Mouse (Mus musculus): ENCODE data around the gene Gm9125. TPM values are rescaled to one million over a fixed set of nuclear protein-coding genes. Genes with fewer than 3 reads are reported as not detected.
"Not testable (repeated sequence)": the region's sequence is repeated elsewhere in the genome, so short reads cannot be mapped to it uniquely, and the experiment has no call there.

The Gm9125 gene
- total RNA-seq (2021) = not detected
- long read RNA-seq, experiment 1 = 0 reads
- long read RNA-seq, experiment 2 = 0 reads

- H3K27ac ChIP-seq; intact Hi-C loops (cut with DNase I); DNase-seq; H3K4me3 ChIP-seq: not testable (repeated sequence)
Measured at GRCm38 (mm10) chr3:94054785-94055184, at the start of gene Gm9125. Gm9125 (minus strand) TSS chr3:94054885.

- intact Hi-C loops (cut with DNase I); DNase-seq; H3K4me3 ChIP-seq; H3K27ac ChIP-seq: not testable (repeated sequence)
Measured at GRCm38 (mm10) chr3:94072544-94072943, 17.9 kb upstream of the Gm9125 start, which contains the start of gene Gm10697. Gm10697 (minus strand) TSS chr3:94072644.

GRCm38 (mm10) chr3:94049566-94050121 lies 5.0 kb downstream of the Gm9125 start:
- DNase-seq; H3K27ac ChIP-seq; H3K4me3 ChIP-seq; intact Hi-C loops (cut with DNase I): not testable (repeated sequence)

- H3K27ac ChIP-seq; DNase-seq; H3K4me3 ChIP-seq; intact Hi-C loops (cut with DNase I): not testable (repeated sequence)
Measured at GRCm38 (mm10) chr3:94038241-94038640, 16.4 kb downstream of the Gm9125 start.

- intact Hi-C loops (cut with DNase I); DNase-seq; H3K27ac ChIP-seq; H3K4me3 ChIP-seq: not testable (repeated sequence)
Measured at GRCm38 (mm10) chr3:94034400-94034799, 20.3 kb downstream of the Gm9125 start.

Other genes starting within 250 kb of the Gm9125 start
- not detected for gene Tdpoz3, start 228.9 kb downstream of the Gm9125 start, total RNA-seq (2021)
- gene Gm9117, start 111.3 kb downstream of the Gm9125 start, total RNA-seq (2021) = not detected
- gene Tdpoz5, start 93.6 kb downstream of the Gm9125 start, total RNA-seq (2021) = not detected
- not detected for gene Gm10697, start 17.8 kb upstream of the Gm9125 start, total RNA-seq (2021)
- not detected for gene Gm10696, start 123.3 kb upstream of the Gm9125 start, total RNA-seq (2021)
- not detected for gene Gm5286, start 141.8 kb upstream of the Gm9125 start, total RNA-seq (2021)
- gene Gm4778, start 209.2 kb upstream of the Gm9125 start, total RNA-seq (2021) = not detected